Mouse (Mus musculus) liver, adult 2 months (tissue): Measurements from ENCODE around the gene Prdm2.

Experiments used
- CTCF ChIP-seq: fragments of 200-500 bp; IDR thresholded peaks from 2 replicates; pipeline ENCODE4 v1.5.1; 2011; ENCODE audit warnings: low read depth, low read length, control low read depth
- POLR2A ChIP-seq: fragments of 200-500 bp; IDR thresholded peaks from 2 replicates; pipeline ENCODE4 v1.6.1; 2011; ENCODE audit warnings: low read length, control low read depth; ENCODE audit not compliant: insufficient read depth; ENCODE audit errors: extremely low read depth

DNA sequence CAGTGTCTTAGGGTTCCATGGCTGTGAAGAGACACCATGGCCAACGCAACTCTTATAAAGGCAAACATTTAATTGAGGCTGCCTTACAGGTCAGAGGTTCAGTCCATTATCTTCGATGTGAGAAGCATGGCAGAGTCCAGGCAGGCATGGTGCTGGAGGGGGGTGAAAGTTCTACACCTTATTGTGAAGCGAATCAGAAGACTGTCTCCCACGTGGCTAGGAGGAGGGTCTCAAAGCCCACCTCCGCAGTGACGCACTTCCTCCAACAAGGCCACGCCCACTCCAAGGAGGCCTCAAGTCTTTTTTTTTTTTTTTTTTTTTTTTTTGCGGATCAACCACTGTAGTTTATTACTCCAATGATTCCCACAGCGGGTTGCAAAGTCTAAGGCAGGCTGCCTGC is 28.5 kb upstream of the Prdm2 start:
- TF ChIP-seq CTCF = no peak
- TF ChIP-seq POLR2A = no peak
